Mouse (Mus musculus): ENCODE data around the gene Ceacam16. TPM values are rescaled to one million over a fixed set of nuclear protein-coding genes. Genes with fewer than 3 reads are reported as not detected.

Gene Ceacam16
- total and polyA plus RNA-seq, 3 experiments, result 1.1 to 7.7 (median 3.2) TPM

GRCm38 (mm10) chr7:19813579-19814122 is 47.4 kb downstream of the Ceacam16 start:
- Histone ChIP-seq H3K79me2 (replicated peaks; ENCODE audit: control insufficient read depth, extremely low read depth, insufficient read depth, poor library complexity, severe bottlenecking) (peaks cover 6% of the 10 kb centered on the region; the same call in 1 of the 2 replicates), H3K27me3 (replicated peaks) (no peaks in the 10 kb centered on the region), H3K4me3 (replicated peaks in 1 of 3; ENCODE audit: low read depth in 2 of 3, low read length in 2 of 3, poor library complexity in 1 of 3) (no peak overlapping the region), H3K27ac (ENCODE audit: insufficient read depth, low read depth) (peak overlapping the region; percentile 33; the same call in 1 of the 2 replicates), H3K9ac (ENCODE audit: insufficient read depth, low read depth) (no peak overlapping the region), H3K4me2 (ENCODE audit: insufficient read depth, low read depth, poor library complexity, severe bottlenecking) (no peak overlapping the region), H3K4me1 (ENCODE audit: control insufficient read depth in 1 of 2, insufficient read depth in 2 of 2) (peaks cover 35 to 57% of the 10 kb centered on the region in 2 experiments), H3K36me3 (replicated peaks in 1 of 2; ENCODE audit: control insufficient read depth in 1 of 2, insufficient read depth in 1 of 2, low read length in 1 of 2) (peaks cover 60 to 74% of the 10 kb centered on the region in 2 experiments), H3K9me3 (replicated peaks; ENCODE audit: low read length) (no peaks in the 10 kb centered on the region)
- dilution Hi-C loops (cut with MboI; ENCODE audit: extremely low pct_ligation_motif_present, extremely low pct_unique_long_range_greater_than_20kb, low sequenced_read_pairs), result no loop called here
- in situ Hi-C loops (cut with MboI; ENCODE audit: low pct_ligation_motif_present, low pct_unique_long_range_greater_than_20kb, low sequenced_read_pairs), result no loop called here
- no peak for DNase-seq (ENCODE audit: extremely low read depth)
- TF ChIP-seq BHLHE40 (IDR thresholded peaks at IDR 0.05; ENCODE audit: low read depth, low read length), result peak; percentile 52
- TF ChIP-seq USF1 (IDR thresholded peaks at IDR 0.05; ENCODE audit: low read depth, low read length), result peak; percentile 33
- TF ChIP-seq MEF2A (IDR thresholded peaks at IDR 0.05; ENCODE audit: borderline replicate concordance, low read depth, low read length), result no peak
- TF ChIP-seq ETS1 (conservative IDR thresholded peaks at IDR 0.05; ENCODE audit: low read depth, low read length), result 0 out of 2 replicates have a peak, but pooled peaks have one; percentile 27
- TF ChIP-seq MAX (IDR thresholded peaks at IDR 0.05; ENCODE audit: low read length), result 0 out of 2 replicates have a peak, but pooled peaks have one; percentile 37

- in situ Hi-C loops (cut with MboI; ENCODE audit: low pct_ligation_motif_present, low pct_unique_long_range_greater_than_20kb, low sequenced_read_pairs) (no loop called here), dilution Hi-C loops (cut with MboI; ENCODE audit: extremely low pct_ligation_motif_present, extremely low pct_unique_long_range_greater_than_20kb, low sequenced_read_pairs) (no loop called here)
- peaks cover 31 to 52% of the 10 kb centered on the region in 2 experiments for H3K4me1 ChIP-seq (ENCODE audit: control insufficient read depth in 1 of 2, insufficient read depth in 2 of 2)
- H3K79me2 ChIP-seq (replicated peaks; ENCODE audit: control insufficient read depth, extremely low read depth, insufficient read depth, poor library complexity, severe bottlenecking), result peaks cover 6% of the 10 kb centered on the region; the same call in 1 of the 2 replicates
- H3K4me3 ChIP-seq (replicated peaks in 1 of 3; ENCODE audit: low read depth in 2 of 3, low read length in 2 of 3, poor library complexity in 1 of 3), result no peak overlapping the region
- H3K36me3 ChIP-seq (replicated peaks in 1 of 2; ENCODE audit: control insufficient read depth in 1 of 2, insufficient read depth in 1 of 2, low read length in 1 of 2), result peaks cover 61 to 74% of the 10 kb centered on the region in 2 experiments
- H3K9me3 ChIP-seq (replicated peaks; ENCODE audit: low read length), result no peaks in the 10 kb centered on the region
- H3K4me2 ChIP-seq (ENCODE audit: insufficient read depth, low read depth, poor library complexity, severe bottlenecking), result no peak overlapping the region
- DNase-seq (ENCODE audit: extremely low read depth), result no peak
- H3K27ac ChIP-seq (ENCODE audit: insufficient read depth, low read depth), result peak overlapping the region; percentile 33; the same call in 1 of the 2 replicates
- TF ChIP-seq MAZ (IDR thresholded peaks at IDR 0.05; ENCODE audit: low read depth, low read length), result no peak
- no peak for TF ChIP-seq USF1 (IDR thresholded peaks at IDR 0.05; ENCODE audit: low read depth, low read length)
- TF ChIP-seq MEF2A (IDR thresholded peaks at IDR 0.05; ENCODE audit: borderline replicate concordance, low read depth, low read length), result no peak
- no peak for TF ChIP-seq CTCF (conservative IDR thresholded peaks at IDR 0.05 in 1 of 2, IDR thresholded peaks at IDR 0.05 in 1 of 2; ENCODE audit: low read depth in 2 of 2, low read length in 2 of 2)
- TF ChIP-seq POLR2AphosphoS2 (IDR thresholded peaks at IDR 0.05; ENCODE audit: low read depth, low read length), result no peak
- no peak for TF ChIP-seq UBTF (IDR thresholded peaks at IDR 0.05; ENCODE audit: low read depth, low read length)
- TF ChIP-seq ZMIZ1 (IDR thresholded peaks at IDR 0.05; ENCODE audit: low read depth, low read length), result no peak
- TF ChIP-seq KAT2A (IDR thresholded peaks at IDR 0.05; ENCODE audit: insufficient replicate concordance, low read length), result no peak
- no peak for TF ChIP-seq MYC (IDR thresholded peaks at IDR 0.05; ENCODE audit: low read depth, low read length)
- TF ChIP-seq POLR2A (IDR thresholded peaks at IDR 0.05; ENCODE audit: low read depth, low read length), result no peak
- no peak for TF ChIP-seq ETS1 (conservative IDR thresholded peaks at IDR 0.05; ENCODE audit: low read depth, low read length)
- no peaks in the 10 kb centered on the region for H3K27me3 ChIP-seq (replicated peaks)
- no peak overlapping the region for H3K9ac ChIP-seq (ENCODE audit: insufficient read depth, low read depth)
Measured at GRCm38 (mm10) chr7:19813161-19813560, 47.9 kb downstream of the Ceacam16 start.
